Comparison of ENCODE assay signal across 9 mouse cellular contexts in genomic region chr9:35312516-35312915, GRCm38 (mm10). TPM values are rescaled to one million over a fixed set of nuclear protein-coding genes. Genes with fewer than 3 reads are reported as not detected.
DNase-seq lines count a peak whose midpoint lies in the region; ATAC-seq and TF ChIP-seq lines count a peak whose summit lies in the region.
"Had no signal": no experiment of that assay in that cellular context is flagged by ENCODE, and none has a peak within 500 bp of the region (broad histone marks: within the 10 kb centered on the region; RNA-seq: fewer than 3 reads in every experiment).

No protein-coding gene starts in this region.

- DNase-seq in forebrain, embryonic 10.5 days (ENCODE audit: extremely low spot score, low spot score): no peak
- peak; percentile 41 for DNase-seq in MN1 (ENCODE audit: low spot score)
- peak; percentile 76 to 77 for DNase-seq in cerebellum, postnatal 25 days
- peak; percentile 70 for DNase-seq in heart, postnatal 4 days
- no peak for DNase-seq in thymus, postnatal 10 days (ENCODE audit: low spot score in 2 of 2)
- no peak for DNase-seq in liver, postnatal 0 days
- no peak for DNase-seq in left cerebral cortex, postnatal 10 days (ENCODE audit: extremely low spot score in 1 of 2, low spot score in 2 of 2)

- H3K4me1 ChIP-seq in forebrain, embryonic 10.5 days: peaks cover 49% of the 10 kb centered on the region
- H3K4me1 ChIP-seq in forebrain, embryonic 15.5 days: peaks cover 32% of the 10 kb centered on the region
- no peaks in the 10 kb centered on the region for H3K4me1 ChIP-seq in liver, postnatal 0 days (ENCODE audit: insufficient read depth)

- H3K4me2 ChIP-seq in forebrain, embryonic 15.5 days (replicated peaks): no peak overlapping the region
- no peak overlapping the region for H3K4me2 ChIP-seq in liver, postnatal 0 days (ENCODE audit: low read depth, low read length)

- H3K36me3 ChIP-seq in forebrain, embryonic 10.5 days (replicated peaks): no peaks in the 10 kb centered on the region
- H3K36me3 ChIP-seq in forebrain, embryonic 15.5 days: no peaks in the 10 kb centered on the region
- H3K36me3 ChIP-seq in liver, postnatal 0 days (replicated peaks; ENCODE audit: insufficient read depth, low read length): no peaks in the 10 kb centered on the region

- WGBS in forebrain, embryonic 10.5 days: 72% methylated on average over 3 of the region's 3 CpGs
- WGBS in forebrain, embryonic 15.5 days: 49% methylated on average over 3 of the region's 3 CpGs
- WGBS in liver, postnatal 0 days (ENCODE audit: insufficient replicate concordance): 66% methylated on average over 3 of the region's 3 CpGs

- H3K27me3 ChIP-seq in forebrain, embryonic 10.5 days (ENCODE audit: poor library complexity, severe bottlenecking): peaks cover 58% of the 10 kb centered on the region
- no peaks in the 10 kb centered on the region for H3K27me3 ChIP-seq in forebrain, embryonic 15.5 days
- no peaks in the 10 kb centered on the region for H3K27me3 ChIP-seq in liver, postnatal 0 days (ENCODE audit: insufficient read depth, low read length)

- H3K9me3 ChIP-seq in forebrain, embryonic 10.5 days: no peaks in the 10 kb centered on the region
- H3K9me3 ChIP-seq in forebrain, embryonic 15.5 days: no peaks in the 10 kb centered on the region
- H3K9me3 ChIP-seq in liver, postnatal 0 days (ENCODE audit: low read length): no peaks in the 10 kb centered on the region

- intact Hi-C loops in left cerebral cortex, postnatal 10 days (cut with DNase I): loop anchor here (10.0 kb wide), 1 partner anchor 112 kb away; the partner anchor contains the start of gene Cdon

- TF ChIP-seq CTCF in liver, postnatal 0 days (IDR thresholded peaks at IDR 0.05; ENCODE audit: low read depth): no peak

- TF ChIP-seq EP300 in liver, postnatal 0 days (IDR thresholded peaks at IDR 0.05; ENCODE audit: low read depth): no peak

- H3K27ac ChIP-seq in forebrain, embryonic 10.5 days: peak overlapping the region; percentile 82; the same call in 1 of the 2 replicates
- no peak overlapping the region for H3K27ac ChIP-seq in forebrain, embryonic 15.5 days (replicated peaks)
- H3K27ac ChIP-seq in liver, postnatal 0 days (ENCODE audit: low read depth): no peak overlapping the region

- H3K9ac ChIP-seq in forebrain, embryonic 15.5 days (replicated peaks): no peak overlapping the region
- no peak overlapping the region for H3K9ac ChIP-seq in liver, postnatal 0 days (replicated peaks)

- no peak for ATAC-seq in forebrain, embryonic 15.5 days (replicated peaks)
- ATAC-seq in liver, postnatal 0 days: no peak
- ATAC-seq: forebrain, embryonic 16.5 days had no signal

- no peak overlapping the region for H3K4me3 ChIP-seq in forebrain, embryonic 10.5 days
- no peak overlapping the region for H3K4me3 ChIP-seq in forebrain, embryonic 15.5 days
- H3K4me3 ChIP-seq in liver, postnatal 0 days (ENCODE audit: low read depth, low read length): no peak overlapping the region

RNA-seq across cellular contexts. Expression of gene Rpusd4, which starts 44.9 kb away (rescaled TPM):
- polyA plus RNA-seq in forebrain, embryonic 10.5 days (2016; fragmentation: Nextera tagmentation; extraction: Ambion mirVana): 33.3 TPM in 2 replicates
- 20.3 and 23.6 TPM in 2 replicates for polyA plus RNA-seq in forebrain, embryonic 15.5 days (2015; fragmentation: Nextera tagmentation; extraction: Ambion mirVana)
- 1 to 10 TPM; 9.6 to 9.9 TPM for total RNA-seq in heart, postnatal 4 days (2021)
- 7.3 and 8.6 TPM in 2 replicates for polyA plus RNA-seq in liver, postnatal 0 days (2015; fragmentation: Nextera tagmentation; extraction: Ambion mirVana)
- total RNA-seq in left cerebral cortex, postnatal 10 days (2021): 10 to 100 TPM in 1 of 2 experiments, 1 to 10 TPM in 1; 8.5 to 10.4 TPM

RNA-seq across cellular contexts. Expression of gene Fam118b, which starts 44.9 kb away (rescaled TPM):
- polyA plus RNA-seq in forebrain, embryonic 10.5 days (2016; fragmentation: Nextera tagmentation; extraction: Ambion mirVana): 64.9 and 70.2 TPM in 2 replicates
- polyA plus RNA-seq in forebrain, embryonic 15.5 days (2015; fragmentation: Nextera tagmentation; extraction: Ambion mirVana): 85.3 and 92.9 TPM in 2 replicates
- total RNA-seq in heart, postnatal 4 days (2021): 10 to 100 TPM; 16.6 to 18.0 TPM
- 8.8 and 9.4 TPM in 2 replicates for polyA plus RNA-seq in liver, postnatal 0 days (2015; fragmentation: Nextera tagmentation; extraction: Ambion mirVana)
- total RNA-seq in left cerebral cortex, postnatal 10 days (2021): 10 to 100 TPM; 20.5 to 23.7 TPM

Comparison
In these comparisons a context has a peak if more than half of its experiments do, and no peak if none do; other contexts are left out.
1. DNase-seq: peak in MN1 (single experiment), cerebellum, postnatal 25 days (2 of 2) and heart, postnatal 4 days (single experiment); none in forebrain, embryonic 10.5 days (single experiment), thymus, postnatal 10 days (0 of 2), liver, postnatal 0 days (single experiment) and left cerebral cortex, postnatal 10 days (0 of 2).